Mouse (Mus musculus) olfactory bulb, adult 2 months (tissue): ENCODE results near the gene Grip1. TPM values are rescaled to one million over a fixed set of nuclear protein-coding genes. Genes with fewer than 3 reads are reported as not detected.

Experiments used
- H3K27ac ChIP-seq: fragments of 200-500 bp; 2 replicates; pipeline ENCODE4 v1.5.1; 2012; ENCODE audit warnings: low read depth, low read length; ENCODE audit not compliant: insufficient read depth
- H3K4me1 ChIP-seq: fragments of 200-500 bp; 2 replicates; pipeline ENCODE4 v1.6.1; 2012; ENCODE audit warnings: low read length; ENCODE audit not compliant: control insufficient read depth, insufficient read depth
- H3K4me3 ChIP-seq: fragments of 200-500 bp; 2 replicates; pipeline ENCODE4 v1.5.1; 2012; ENCODE audit warnings: mild to moderate bottlenecking, low read depth, low read length, moderate library complexity; ENCODE audit not compliant: insufficient read depth
- CTCF ChIP-seq: fragments of 200-500 bp; IDR thresholded peaks from 2 replicates; pipeline ENCODE4 v1.5.1; 2012; ENCODE audit warnings: low read depth, mild to moderate bottlenecking, low read length, moderate library complexity; ENCODE audit not compliant: insufficient read depth
- POLR2A ChIP-seq: fragments of 200-500 bp; IDR thresholded peaks from 2 replicates; pipeline ENCODE4 v1.6.1; 2012; ENCODE audit warnings: mild to moderate bottlenecking, low read depth, low read length, moderate library complexity; ENCODE audit not compliant: insufficient read depth
- WGBS: fragments of 180-500 bp; shearing (Covaris S2); methylation state at CpG from one replicate; pipeline ENCODE4 v1.1.7; 2018; 5-methylcytosine and 5-hydroxymethylcytosine counted together
- polyA plus RNA-seq: library from polyadenylated mRNA; stranded (reverse); fragments of >200 nt; gene quantifications from 2 replicates; pipeline ENCODE4 v1.2.4, GENCODE M21; 2012; ENCODE audit warnings: low replicate concordance; ENCODE audit not compliant: missing spikeins, insufficient read depth, insufficient read length

The Grip1 gene
- polyA plus RNA-seq, 1 experiment = not detected

DNA sequence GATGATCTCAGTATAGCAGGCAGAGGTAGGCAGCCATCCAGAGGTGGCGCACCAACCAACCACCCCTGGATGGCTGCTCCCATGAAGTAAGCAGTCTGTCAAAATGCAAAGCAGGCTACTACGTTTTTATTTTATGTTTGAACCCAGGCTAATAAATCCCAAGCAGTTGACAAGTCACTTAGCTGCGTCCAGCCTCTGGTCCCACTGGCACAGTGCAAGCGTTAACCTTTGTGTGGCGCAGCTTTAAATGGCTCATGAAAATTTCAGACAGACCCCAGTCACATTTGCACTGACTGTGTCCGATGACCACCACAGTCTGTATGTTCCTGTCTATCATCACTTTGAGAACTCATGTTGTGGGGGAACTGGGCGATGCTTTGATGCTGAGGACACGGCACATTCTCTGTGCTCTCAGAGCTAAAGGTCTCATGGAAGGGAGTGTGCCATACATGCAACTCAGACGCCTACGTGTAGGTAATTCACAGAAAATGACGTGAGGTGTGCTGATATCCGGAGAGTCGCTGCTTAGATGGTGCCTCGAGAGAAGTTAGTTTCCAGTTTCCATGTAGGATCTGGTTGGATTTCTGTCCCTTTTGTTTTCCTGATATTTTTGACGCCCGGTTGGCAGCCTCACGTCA is 29.6 kb downstream of the Grip1 start:
- Histone ChIP-seq H3K4me1 (0 out of 2 replicates have a peak, but pooled peaks cover 2% of the 10 kb centered on the region), H3K27ac (no peak overlapping the region), H3K4me3 (no peak overlapping the region)
- TF ChIP-seq CTCF = no peak
- TF ChIP-seq POLR2A = no peak
- 76% methylated on average over 17 of the region's 17 CpGs for WGBS

GRCm38 (mm10) chr10:119483766-119484165 is 30.1 kb downstream of the Grip1 start:
- 0 out of 2 replicates have a peak, but pooled peaks cover 2% of the 10 kb centered on the region for H3K4me1 ChIP-seq
- 19% methylated on average over 6 of the region's 6 CpGs for WGBS
- H3K27ac ChIP-seq = no peak overlapping the region
- no peak for TF ChIP-seq POLR2A
- TF ChIP-seq CTCF = no peak
- no peak overlapping the region for H3K4me3 ChIP-seq

- TF ChIP-seq POLR2A (no peak), CTCF (no peak)
- 89% methylated on average over 7 of the region's 7 CpGs for WGBS
- Histone ChIP-seq H3K4me1 (0 out of 2 replicates have a peak, but pooled peaks cover 2% of the 10 kb centered on the region), H3K27ac (no peak overlapping the region), H3K4me3 (no peak overlapping the region)
These were observed 33.3 kb downstream of the Grip1 start for GRCm38 (mm10) chr10:119486936-119487335.

DNA sequence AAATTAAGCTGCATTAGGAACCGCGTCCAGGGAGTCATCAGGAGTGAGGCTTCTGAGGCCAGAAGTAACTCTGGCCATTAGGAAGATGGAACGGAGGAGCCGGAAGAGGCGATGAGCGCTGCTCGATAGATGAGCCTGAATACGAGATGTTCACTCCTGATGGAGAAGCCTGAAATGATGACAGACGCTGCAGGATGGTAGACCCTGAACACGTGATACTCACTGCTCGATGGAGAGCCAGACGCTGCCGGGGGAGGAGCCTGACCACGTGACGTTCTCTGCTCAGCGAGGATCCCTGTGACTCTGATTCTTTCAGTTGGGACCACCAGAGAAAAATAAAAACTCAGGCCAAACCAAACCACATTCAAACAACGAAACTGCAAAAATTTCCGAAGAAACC is 37.2 kb downstream of the Grip1 start:
- no peak for TF ChIP-seq POLR2A
- no peak for TF ChIP-seq CTCF
- Histone ChIP-seq H3K4me1 (no peaks in the 10 kb centered on the region), H3K27ac (no peak overlapping the region), H3K4me3 (no peak overlapping the region)
- WGBS = 97% methylated on average over 18 of the region's 18 CpGs

DNA sequence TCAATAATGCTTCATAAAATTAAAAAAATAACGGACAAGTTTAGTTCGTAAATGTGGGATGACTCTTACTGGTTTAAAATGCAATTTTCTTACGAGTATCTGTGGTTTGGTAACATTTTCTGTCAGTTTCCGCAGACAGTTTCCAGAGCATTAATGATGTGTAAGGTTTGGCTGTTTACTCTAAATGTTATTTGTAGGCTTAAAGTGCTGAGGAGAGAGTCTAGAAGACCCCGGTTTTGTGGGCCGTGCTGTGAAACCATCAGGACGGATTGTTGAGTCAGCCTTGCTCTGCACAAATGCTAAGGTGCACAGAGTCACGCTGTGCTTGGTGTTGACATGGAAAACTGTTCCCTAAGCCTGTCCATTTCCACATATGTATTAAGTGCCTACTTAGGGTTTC is 41.7 kb downstream of the Grip1 start:
- Histone ChIP-seq H3K27ac (no peak overlapping the region), H3K4me3 (no peak overlapping the region), H3K4me1 (no peaks in the 10 kb centered on the region)
- TF ChIP-seq POLR2A (no peak), CTCF (no peak)
- 92% methylated on average over 8 of the region's 8 CpGs for WGBS

- no peaks in the 10 kb centered on the region for H3K4me1 ChIP-seq
- no peak overlapping the region for H3K4me3 ChIP-seq
- H3K27ac ChIP-seq = no peak overlapping the region
- TF ChIP-seq POLR2A = no peak
- no peak for TF ChIP-seq CTCF
- 43% methylated on average over 5 of the region's 5 CpGs for WGBS
These were observed 42.6 kb downstream of the Grip1 start for GRCm38 (mm10) chr10:119496221-119496620.

GRCm38 (mm10) chr10:119521686-119522085 is 68.1 kb downstream of the Grip1 start:
- Histone ChIP-seq H3K27ac (no peak overlapping the region), H3K4me1 (no peaks in the 10 kb centered on the region), H3K4me3 (no peak overlapping the region)
- TF ChIP-seq CTCF (no peak), POLR2A (no peak)
- WGBS = 83% methylated on average over 11 of the region's 11 CpGs

- TF ChIP-seq POLR2A (no peak), CTCF (no peak)
- Histone ChIP-seq H3K4me1 (no peaks in the 10 kb centered on the region), H3K27ac (no peak overlapping the region), H3K4me3 (no peak overlapping the region)
- 80% methylated on average over 3 of the region's 3 CpGs for WGBS
These were observed 72.1 kb downstream of the Grip1 start for GRCm38 (mm10) chr10:119525730-119526129.

GRCm38 (mm10) chr10:119534852-119535251 is 81.2 kb downstream of the Grip1 start:
- no peak for TF ChIP-seq POLR2A
- WGBS = 61% methylated on average over 4 of the region's 4 CpGs

DNA sequence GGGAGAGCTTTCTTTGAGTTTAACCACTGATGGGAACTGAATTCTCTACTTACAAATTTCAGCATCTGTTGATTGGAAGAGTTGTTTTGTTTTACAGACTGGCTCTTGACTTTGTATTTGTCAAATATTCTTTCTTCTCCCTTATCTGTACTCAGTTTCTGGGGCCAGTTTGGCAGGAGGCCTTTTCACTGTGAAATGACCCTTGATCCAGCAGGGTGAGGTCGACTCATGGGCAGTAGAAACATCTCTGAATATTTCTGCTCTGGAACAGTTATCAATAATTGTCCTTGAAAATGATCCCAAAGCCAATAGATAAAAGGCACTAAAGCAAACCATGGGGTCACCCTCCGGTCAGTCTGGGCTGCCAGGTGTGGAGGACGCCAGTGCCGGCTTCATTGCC is 88.0 kb downstream of the Grip1 start:
- no peak for TF ChIP-seq POLR2A
- TF ChIP-seq CTCF = no peak
- 96% methylated on average over 4 of the region's 4 CpGs for WGBS
- H3K4me1 ChIP-seq = no peaks in the 10 kb centered on the region
- H3K27ac ChIP-seq = no peak overlapping the region
- no peak overlapping the region for H3K4me3 ChIP-seq

More at GRCm38 (mm10) chr10:119534852-119535251, 81.2 kb downstream of the Grip1 start:
- no peak overlapping the region for H3K4me3 ChIP-seq
- H3K4me1 ChIP-seq = no peaks in the 10 kb centered on the region
- H3K27ac ChIP-seq = no peak overlapping the region

DNA sequence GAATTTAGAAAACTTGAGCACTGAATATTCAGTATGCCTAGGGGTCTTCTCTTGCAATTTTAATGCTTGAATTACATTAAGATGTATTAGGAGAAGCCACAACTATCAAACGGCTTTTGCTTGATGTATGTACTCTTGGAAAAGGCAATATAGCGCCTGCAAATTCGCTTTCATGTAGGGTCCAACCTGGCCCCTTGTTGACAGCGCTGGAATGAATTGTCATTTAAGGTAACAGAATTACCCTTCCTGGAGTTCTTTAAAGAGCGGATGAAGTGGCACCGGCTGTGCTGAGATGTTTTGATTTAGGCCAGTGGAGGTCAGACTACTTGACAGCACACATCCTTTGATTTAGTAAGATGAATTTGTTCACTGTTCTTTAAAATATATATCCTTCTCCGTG is 90.1 kb downstream of the Grip1 start:
- 87% methylated on average over 7 of the region's 7 CpGs for WGBS
- no peak overlapping the region for H3K27ac ChIP-seq
- no peak overlapping the region for H3K4me3 ChIP-seq
- no peaks in the 10 kb centered on the region for H3K4me1 ChIP-seq
- no peak for TF ChIP-seq CTCF
- TF ChIP-seq POLR2A = no peak
